ENCODE assay signal across 50 mouse cellular contexts in the genomic region with DNA sequence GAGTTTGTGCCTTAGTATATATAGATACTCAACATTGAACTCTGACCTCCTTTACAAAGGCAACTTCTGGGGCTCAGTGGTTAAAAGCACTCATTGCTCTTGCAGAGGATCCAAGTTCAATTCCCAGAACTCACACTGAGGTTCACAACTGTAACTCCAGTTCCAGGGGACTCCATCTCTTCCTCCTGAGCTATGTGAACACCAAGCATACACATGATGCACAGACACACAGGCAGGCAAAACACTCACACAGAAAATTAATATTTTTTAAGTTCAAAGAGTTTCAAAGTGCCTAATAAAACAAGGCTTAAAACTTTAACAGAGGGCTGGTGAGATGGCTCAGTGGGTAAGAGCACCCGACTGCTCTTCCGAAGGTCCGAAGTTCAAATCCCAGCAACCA. TPM values are rescaled to one million over a fixed set of nuclear protein-coding genes. Genes with fewer than 3 reads are reported as not detected.
"Had no signal": no experiment of that assay in that cellular context is flagged by ENCODE, and none has a peak within 500 bp of the region (broad histone marks: within the 10 kb centered on the region; RNA-seq: fewer than 3 reads in every experiment).

No protein-coding gene starts in this region.

- H3K4me1 ChIP-seq: hindbrain, embryonic 12.5 days; hindbrain, embryonic 13.5 days; hindbrain, embryonic 15.5 days; intestine, embryonic 15.5 days; kidney, embryonic 15.5 days had no signal

- H3K27ac ChIP-seq: hindbrain, embryonic 10.5 days; hindbrain, embryonic 12.5 days; hindbrain, embryonic 13.5 days; hindbrain, embryonic 14.5 days; hindbrain, embryonic 15.5 days; hindbrain, postnatal 0 days; intestine, embryonic 15.5 days; kidney, embryonic 15.5 days; kidney, postnatal 0 days; layer of hippocampus, adult 2 months had no signal

- ATAC-seq: hindbrain, embryonic 16.5 days; hindbrain, postnatal 0 days; inflammation-experienced regulatory T-cells, adult 6 months; intestine, embryonic 15.5 days; intestine, embryonic 16.5 days; intestine, postnatal 0 days had no signal

- H3K4me3 ChIP-seq: heart, embryonic 10.5 days; heart, embryonic 12.5 days; heart, embryonic 13.5 days; heart, embryonic 15.5 days; hindbrain, embryonic 10.5 days; hindbrain, embryonic 12.5 days; hindbrain, embryonic 13.5 days; hindbrain, embryonic 15.5 days; intestine, embryonic 15.5 days; kidney, embryonic 15.5 days; layer of hippocampus, adult 2 months had no signal

- DNase-seq: heart, postnatal 10 days; heart, postnatal 14 days; heart, postnatal 36 days; heart, postnatal 4 days; kidney, adult 11 months; kidney, adult 18-20 months; kidney, adult 2 months; kidney, adult 8-10 months; kidney, adult 9 months; kidney, postnatal 10 days; kidney, postnatal 14 days; kidney, postnatal 25 days; kidney, postnatal 36 days; kidney, postnatal 4 days; layer of hippocampus, adult 9-11 months; layer of hippocampus, postnatal 36 days had no signal

- H3K4me2 ChIP-seq: heart, embryonic 13.5 days; heart, embryonic 15.5 days; hindbrain, embryonic 12.5 days; hindbrain, embryonic 13.5 days; hindbrain, embryonic 14.5 days; hindbrain, embryonic 15.5 days; intestine, embryonic 15.5 days; kidney, embryonic 15.5 days had no signal

- H3K36me3 ChIP-seq: heart, embryonic 10.5 days; heart, embryonic 12.5 days; heart, embryonic 13.5 days; heart, embryonic 15.5 days; hindbrain, embryonic 10.5 days; hindbrain, embryonic 12.5 days; hindbrain, embryonic 13.5 days; hindbrain, embryonic 15.5 days; intestine, embryonic 15.5 days; kidney, embryonic 15.5 days had no signal

- H3K27me3 ChIP-seq: heart, embryonic 12.5 days; heart, embryonic 13.5 days; heart, embryonic 15.5 days; hindbrain, embryonic 12.5 days; hindbrain, embryonic 13.5 days; hindbrain, embryonic 15.5 days; intestine, embryonic 15.5 days; kidney, embryonic 15.5 days had no signal

- H3K9ac ChIP-seq: heart, embryonic 12.5 days; heart, embryonic 13.5 days; heart, embryonic 15.5 days; hindbrain, embryonic 12.5 days; hindbrain, embryonic 13.5 days; hindbrain, embryonic 14.5 days; hindbrain, embryonic 15.5 days; intestine, embryonic 15.5 days; kidney, embryonic 15.5 days had no signal

- H3K9me3 ChIP-seq: heart, embryonic 10.5 days; heart, embryonic 12.5 days; heart, embryonic 13.5 days; heart, embryonic 15.5 days; hindbrain, embryonic 10.5 days; hindbrain, embryonic 12.5 days; hindbrain, embryonic 13.5 days; hindbrain, embryonic 15.5 days; intestine, embryonic 15.5 days; kidney, embryonic 15.5 days had no signal

RNA-seq across cellular contexts. Expression of gene Gm4756, which starts 34.2 kb away (rescaled TPM):
- total RNA-seq: heart, postnatal 10 days; heart, postnatal 14 days; heart, postnatal 25 days; heart, postnatal 36 days; heart, postnatal 4 days; hematopoietic stem cell, adult 5-6 weeks; hindbrain, postnatal 0 days; layer of hippocampus, adult 18-20 months; layer of hippocampus, adult 2 months; layer of hippocampus, adult 8-10 months; layer of hippocampus, postnatal 10 days; layer of hippocampus, postnatal 25 days; layer of hippocampus, postnatal 36 days; left cerebral cortex, adult 18-20 months had no signal
- polyA plus RNA-seq: heart, embryonic 10.5 days; heart, embryonic 11.5 days; heart, embryonic 12.5 days; heart, embryonic 13.5 days; heart, embryonic 14.5 days; heart, embryonic 15.5 days; heart, embryonic 16.5 days; heart, postnatal 0 days; hindbrain, embryonic 10.5 days; hindbrain, embryonic 11.5 days; hindbrain, embryonic 12.5 days; hindbrain, embryonic 13.5 days; hindbrain, embryonic 14.5 days; hindbrain, embryonic 15.5 days; hindbrain, embryonic 16.5 days; hindbrain, postnatal 0 days; intestine, embryonic 14.5 days; intestine, embryonic 16.5 days; intestine, postnatal 0 days; kidney, embryonic 14.5 days; kidney, embryonic 15.5 days; kidney, embryonic 16.5 days; kidney, postnatal 0 days; large intestine, adult 2 months had no signal
